Mouse (Mus musculus): Measurements from ENCODE around the gene Cldn34b3. TPM values are rescaled to one million over a fixed set of nuclear protein-coding genes. Genes with fewer than 3 reads are reported as not detected.
"Not testable (repeated sequence)": the region's sequence is repeated elsewhere in the genome, so short reads cannot be mapped to it uniquely, and the experiment has no call there.

The Cldn34b3 gene
- not detected for total RNA-seq (2021)

DNA sequence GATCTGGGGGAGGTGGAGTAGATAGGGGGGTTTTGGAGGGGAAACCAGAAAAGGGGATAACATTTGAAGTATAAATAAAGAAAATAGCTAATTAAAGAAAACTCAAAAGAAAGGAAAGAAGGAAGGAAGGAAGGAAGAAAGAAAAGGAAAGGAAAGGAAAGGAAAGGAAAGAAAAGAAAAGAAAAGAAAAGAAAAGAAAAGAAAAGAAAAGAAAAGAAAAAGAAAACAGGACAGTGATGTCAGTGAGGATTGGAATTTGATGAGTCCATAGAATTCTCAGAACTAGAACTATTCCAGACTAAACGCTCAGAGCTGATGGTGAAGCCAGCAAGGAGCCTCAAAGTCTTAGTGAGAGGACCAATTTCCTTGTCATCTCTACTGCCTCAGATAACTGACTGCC, at the start of gene Cldn34b3:
TSS of gene Cldn34b3 (plus strand) at position 301 of the 400 bp plus-strand sequence.
- intact Hi-C loops (cut with DNase I); DNase-seq (ENCODE audit: extremely low spot score in 1 of 2, low spot score in 2 of 2): not testable (repeated sequence)

Other genes with a start within 250 kb of the Cldn34b3 start
- not detected for gene Cldn34b4, start 129.0 kb downstream of the Cldn34b3 start, total RNA-seq (2021)